Mouse (Mus musculus): ENCODE measurements at regions not wholly inside any gene's neighbourhood (a gene's known extent, or its start where the extent isn't known, plus 50 kb on each side); places are given as distances from the start of the nearest gene placed in this dataset.

DNA sequence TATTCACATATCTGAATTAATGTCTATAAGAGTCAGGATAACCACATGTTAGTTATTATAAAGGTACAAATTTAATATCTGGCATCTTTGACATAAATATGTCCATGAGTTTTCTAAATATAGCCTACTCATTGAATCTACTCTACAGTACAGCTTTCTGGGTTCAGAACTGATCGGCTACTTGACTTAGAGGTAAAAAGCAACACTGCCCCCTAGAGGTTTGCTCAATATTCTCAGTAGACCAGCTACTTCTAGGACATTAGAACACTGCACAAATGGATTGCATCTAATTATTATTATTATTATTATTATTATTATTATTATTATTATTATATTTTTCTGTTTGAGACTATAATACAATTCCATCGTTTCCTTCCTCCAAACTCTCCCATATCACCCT is 418.8 kb upstream of the Tpm3-rs7 start:
- DNase-seq = peak; percentile 6

DNA sequence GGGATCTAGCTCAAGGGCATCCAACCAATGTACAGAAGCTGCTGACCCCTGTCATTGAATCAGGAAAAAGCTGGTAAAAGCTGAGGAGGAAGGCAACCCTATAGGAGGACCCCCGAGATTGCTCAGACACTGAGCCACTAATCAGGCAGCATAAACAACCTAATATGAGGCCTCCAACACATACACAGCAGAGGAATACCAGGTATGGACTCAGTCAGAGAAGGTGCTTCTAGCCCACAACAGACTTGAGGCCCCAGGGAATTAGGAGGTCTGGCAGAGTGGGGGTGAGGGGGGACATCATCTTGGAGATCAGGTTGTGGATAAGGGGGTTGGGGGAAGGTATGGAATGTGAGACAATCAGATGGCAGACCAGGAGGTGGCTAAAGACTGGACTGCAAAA is 413.2 kb upstream of the Tpm3-rs7 start:
- no peak for DNase-seq

DNA sequence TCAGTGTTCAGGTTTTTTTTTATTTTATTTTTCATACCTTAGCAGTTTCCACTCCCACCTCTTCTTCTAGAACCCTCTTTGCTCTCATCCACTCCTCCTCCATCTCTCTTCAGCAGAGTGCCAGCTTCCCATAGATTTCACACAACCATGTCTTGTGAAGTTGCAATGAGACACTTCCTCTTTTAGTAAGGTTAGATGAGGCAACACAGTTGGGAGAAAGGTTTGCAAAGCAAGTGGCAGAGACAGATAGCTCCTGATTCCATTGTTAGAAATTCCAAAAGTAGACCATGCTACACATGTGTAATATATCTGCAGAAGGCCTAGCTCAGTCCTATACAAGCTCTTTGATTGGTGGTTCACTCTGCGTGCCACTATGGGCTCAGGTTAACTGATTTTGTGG is 397.3 kb upstream of the Tpm3-rs7 start:
- DNase-seq = no peak
